Mouse (Mus musculus) intestine, embryonic 14.5 days (tissue): ENCODE data around the gene Atl3. TPM values are rescaled to one million over a fixed set of nuclear protein-coding genes. Genes with fewer than 3 reads are reported as not detected.

Experiments used
- ATAC-seq: fragments of 200-750 bp; cut with Nextera tagmentation; replicated peaks from 2 replicates; pipeline ENCODE4 v1.8.0; 2017; ENCODE audit warnings: low read depth, moderate number of reproducible peaks, moderate TSS enrichment, moderate library complexity; ENCODE audit not compliant: low FRiP score, low TSS enrichment
- DNase-seq: peaks from one replicate; pipeline ENCODE4 v3.0.0-alpha.2; 2018; ENCODE audit warnings: low spot score
- H3K27ac ChIP-seq: fragments of 300-500 bp; sonication (generic); 2 replicates; pipeline ENCODE4 v1.5.1; 2014; ENCODE audit warnings: low read depth, mild to moderate bottlenecking, control low read depth
- H3K27me3 ChIP-seq: fragments of 300-500 bp; sonication (generic); replicated peaks from 2 replicates; pipeline ENCODE4 v1.6.1; 2014; ENCODE audit warnings: low read length, control low read depth; ENCODE audit not compliant: control insufficient read depth, insufficient read depth
- H3K36me3 ChIP-seq: fragments of 300-500 bp; sonication (generic); 2 replicates; pipeline ENCODE4 v1.6.1; 2014; ENCODE audit warnings: low read length, control low read depth; ENCODE audit not compliant: control insufficient read depth, insufficient read depth
- H3K4me1 ChIP-seq: fragments of 300-500 bp; sonication (generic); replicated peaks from 2 replicates; pipeline ENCODE4 v1.6.1; 2014; ENCODE audit warnings: low read length, control low read depth, mixed read lengths; ENCODE audit not compliant: control insufficient read depth, insufficient read depth
- H3K4me2 ChIP-seq: fragments of 300-500 bp; sonication (generic); 2 replicates; pipeline ENCODE4 v1.6.1; 2014; ENCODE audit warnings: low read length
- H3K4me3 ChIP-seq: fragments of 300-500 bp; sonication (generic); 2 replicates; pipeline ENCODE4 v1.5.1; 2014; ENCODE audit warnings: low read depth, low read length, control low read depth, mixed read lengths
- H3K9ac ChIP-seq: fragments of 300-500 bp; sonication (generic); 2 replicates; pipeline ENCODE4 v1.6.1; 2014; ENCODE audit warnings: mild to moderate bottlenecking, low read length
- H3K9me3 ChIP-seq: fragments of 300-500 bp; sonication (generic); 2 replicates; pipeline ENCODE4 v1.6.1; 2016; ENCODE audit warnings: low read length, control low read depth; ENCODE audit not compliant: control insufficient read depth
- WGBS: fragments of 180-500 bp; shearing (Covaris S2); extraction: QIAGEN DNeasy Blood & Tissue Kit; methylation state at CpG from one replicate; pipeline ENCODE4 v1.1.7; 2014; 5-methylcytosine and 5-hydroxymethylcytosine counted together
- polyA plus RNA-seq: library from polyadenylated mRNA; unstranded; fragments of >200 nt; fragmentation: Nextera tagmentation; extraction: Ambion mirVana; gene quantifications from 2 replicates; pipeline ENCODE4 v1.2.1, GENCODE M21; 2014

Gene Atl3
- polyA plus RNA-seq, 1 experiment from 2014 or later: 15.4 TPM

GRCm38 (mm10) chr19:7508026-7508425 is 14.2 kb downstream of the Atl3 start:
- no peaks in the 10 kb centered on the region for H3K27me3 ChIP-seq
- no peak for ATAC-seq
- no peak overlapping the region for H3K4me3 ChIP-seq
- H3K9ac ChIP-seq: no peak overlapping the region
- H3K4me2 ChIP-seq: no peak overlapping the region
- no peaks in the 10 kb centered on the region for H3K4me1 ChIP-seq
- H3K36me3 ChIP-seq: peaks cover 25% of the 10 kb centered on the region
- no peaks in the 10 kb centered on the region for H3K9me3 ChIP-seq
- 79% methylated on average over 4 of the region's 4 CpGs for WGBS
- no peak overlapping the region for H3K27ac ChIP-seq
- DNase-seq: no peak

DNA sequence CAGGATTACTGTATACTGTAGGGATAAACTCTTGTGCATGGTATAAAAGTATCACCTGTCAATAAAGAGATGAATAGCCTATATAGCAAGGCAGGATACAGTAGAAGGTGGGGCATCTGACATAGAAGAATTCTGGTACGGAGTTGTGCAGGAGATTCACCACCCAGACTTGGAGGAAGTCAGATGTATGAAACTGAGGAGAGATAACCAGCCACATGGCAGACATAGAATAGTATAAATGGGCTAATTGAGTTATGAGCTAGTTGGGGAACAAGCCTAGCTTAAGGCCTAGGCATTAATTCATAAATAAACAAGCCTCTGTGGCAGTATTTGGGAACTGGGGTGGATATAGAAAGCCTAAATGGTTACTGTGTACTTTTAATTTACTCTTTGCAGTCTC is 22.6 kb downstream of the Atl3 start:
- no peak overlapping the region for H3K4me3 ChIP-seq
- no peak overlapping the region for H3K4me2 ChIP-seq
- WGBS: 86% methylated on average over 1 of the region's 1 CpGs
- H3K27me3 ChIP-seq: no peaks in the 10 kb centered on the region
- H3K27ac ChIP-seq: no peak overlapping the region
- H3K9me3 ChIP-seq: no peaks in the 10 kb centered on the region
- ATAC-seq: no peak
- no peak for DNase-seq
- no peak overlapping the region for H3K9ac ChIP-seq
- no peaks in the 10 kb centered on the region for H3K4me1 ChIP-seq
- H3K36me3 ChIP-seq: peaks cover 60% of the 10 kb centered on the region

- H3K4me1 ChIP-seq: no peaks in the 10 kb centered on the region
- peaks cover 78% of the 10 kb centered on the region for H3K36me3 ChIP-seq
- WGBS: 92% methylated on average over 3 of the region's 3 CpGs
- no peaks in the 10 kb centered on the region for H3K27me3 ChIP-seq
- no peak overlapping the region for H3K4me3 ChIP-seq
- no peak overlapping the region for H3K9ac ChIP-seq
- H3K27ac ChIP-seq: no peak overlapping the region
- no peaks in the 10 kb centered on the region for H3K9me3 ChIP-seq
- no peak for ATAC-seq
- no peak for DNase-seq
- H3K4me2 ChIP-seq: no peak overlapping the region
These were observed 27.8 kb downstream of the Atl3 start for GRCm38 (mm10) chr19:7521619-7522018.

GRCm38 (mm10) chr19:7522856-7523255 is 29.0 kb downstream of the Atl3 start:
- no peak overlapping the region for H3K4me3 ChIP-seq
- no peaks in the 10 kb centered on the region for H3K4me1 ChIP-seq

GRCm38 (mm10) chr19:7523292-7523691 is 29.5 kb downstream of the Atl3 start:
- H3K4me2 ChIP-seq: no peak overlapping the region
- H3K4me1 ChIP-seq: no peaks in the 10 kb centered on the region
- H3K9me3 ChIP-seq: no peaks in the 10 kb centered on the region
- DNase-seq (no peak), ATAC-seq (no peak)
- H3K27me3 ChIP-seq: no peaks in the 10 kb centered on the region
- H3K4me3 ChIP-seq: no peak overlapping the region
- no peak overlapping the region for H3K9ac ChIP-seq
- peaks cover 74% of the 10 kb centered on the region for H3K36me3 ChIP-seq
- WGBS: 96% methylated on average over 1 of the region's 1 CpGs
- H3K27ac ChIP-seq: no peak overlapping the region

More at GRCm38 (mm10) chr19:7522856-7523255, 29.0 kb downstream of the Atl3 start:
- H3K9me3 ChIP-seq: no peaks in the 10 kb centered on the region
- H3K9ac ChIP-seq: no peak overlapping the region
- 93% methylated on average over 2 of the region's 2 CpGs for WGBS
- DNase-seq: no peak
- no peak overlapping the region for H3K27ac ChIP-seq
- H3K27me3 ChIP-seq: no peaks in the 10 kb centered on the region
- no peak overlapping the region for H3K4me2 ChIP-seq
- H3K36me3 ChIP-seq: peaks cover 72% of the 10 kb centered on the region
- ATAC-seq: no peak

DNA sequence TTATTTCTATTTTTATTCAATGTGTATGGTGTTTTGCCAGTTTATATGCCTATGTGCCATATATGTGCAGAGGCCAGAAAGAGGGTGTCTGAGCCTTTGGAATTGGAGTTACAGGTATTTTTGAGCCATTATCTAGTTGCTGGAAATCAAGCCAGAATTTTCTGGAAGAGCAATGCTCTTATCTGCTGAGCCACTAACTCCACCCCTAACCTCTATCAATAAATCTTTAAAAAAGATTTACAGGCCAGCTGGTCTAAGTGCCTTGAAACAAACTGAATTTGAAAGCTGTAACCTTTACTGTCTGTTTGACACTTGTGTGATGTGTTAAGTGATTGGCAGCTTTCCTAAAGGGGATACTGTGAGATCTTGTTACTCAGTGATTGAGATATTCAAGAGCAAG is 29.9 kb downstream of the Atl3 start:
- Histone ChIP-seq H3K36me3 (peaks cover 71% of the 10 kb centered on the region), H3K27me3 (no peaks in the 10 kb centered on the region), H3K4me1 (no peaks in the 10 kb centered on the region), H3K9me3 (no peaks in the 10 kb centered on the region), H3K4me2 (no peak overlapping the region), H3K9ac (no peak overlapping the region), H3K27ac (no peak overlapping the region), H3K4me3 (no peak overlapping the region)
- DNase-seq (no peak), ATAC-seq (no peak)

- Histone ChIP-seq H3K36me3 (peaks cover 68% of the 10 kb centered on the region), H3K4me2 (no peak overlapping the region), H3K4me3 (no peak overlapping the region), H3K9ac (no peak overlapping the region), H3K9me3 (no peaks in the 10 kb centered on the region), H3K27me3 (no peaks in the 10 kb centered on the region), H3K4me1 (no peaks in the 10 kb centered on the region), H3K27ac (no peak overlapping the region)
- 58% methylated on average over 3 of the region's 3 CpGs for WGBS
- DNase-seq: no peak
- ATAC-seq: no peak
These were observed 31.0 kb downstream of the Atl3 start for GRCm38 (mm10) chr19:7524879-7525278.

DNA sequence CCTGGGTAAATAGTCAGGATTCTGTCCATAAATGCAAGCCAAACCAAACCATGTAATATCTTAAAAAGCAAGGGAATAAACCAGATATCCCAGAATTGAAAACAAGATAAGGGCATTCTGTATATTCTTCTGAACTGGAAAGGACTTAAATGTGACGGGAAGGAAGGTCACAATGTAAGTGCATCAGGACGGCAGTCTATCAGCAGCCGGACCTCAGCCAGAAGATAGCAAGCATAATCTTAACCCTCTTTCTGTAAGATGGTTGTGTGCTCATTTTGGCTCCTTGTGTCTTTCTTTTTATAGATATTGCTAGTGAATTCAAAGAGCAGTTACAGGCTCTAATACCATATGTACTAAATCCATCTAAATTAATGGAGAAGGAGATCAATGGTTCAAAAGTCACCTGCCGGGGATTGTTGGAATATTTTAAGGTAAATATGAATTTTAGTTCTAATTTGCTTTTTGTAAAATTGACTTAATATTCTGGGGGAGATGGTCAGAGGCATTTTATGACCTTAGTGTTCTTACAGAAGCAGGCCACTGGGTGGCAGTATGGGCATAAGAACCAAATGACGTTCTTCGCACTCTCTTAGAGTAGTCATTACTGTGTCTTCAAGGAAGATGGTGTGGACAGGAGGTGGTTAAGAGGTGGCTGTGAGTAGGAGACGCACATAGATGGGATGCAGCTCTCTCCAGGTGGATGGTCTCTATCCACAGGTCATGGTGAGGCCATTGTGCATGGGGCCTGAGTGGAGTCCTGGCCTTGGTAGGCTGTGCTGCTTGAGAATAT is 35.0 kb downstream of the Atl3 start:
- Histone ChIP-seq H3K27me3 (no peaks in the 10 kb centered on the region), H3K9me3 (no peaks in the 10 kb centered on the region), H3K9ac (no peak overlapping the region), H3K4me1 (no peaks in the 10 kb centered on the region), H3K4me3 (no peak overlapping the region), H3K36me3 (peaks cover 68% of the 10 kb centered on the region), H3K27ac (no peak overlapping the region), H3K4me2 (no peak overlapping the region)
- DNase-seq: peak; percentile 84
- ATAC-seq: 0 out of 2 replicates have a peak, but pooled peaks have one; percentile 64
- 58% methylated on average over 7 of the region's 7 CpGs for WGBS

- Histone ChIP-seq H3K9ac (no peak overlapping the region), H3K36me3 (peaks cover 64% of the 10 kb centered on the region), H3K4me2 (no peak overlapping the region), H3K27me3 (no peaks in the 10 kb centered on the region), H3K9me3 (no peaks in the 10 kb centered on the region), H3K4me3 (no peak overlapping the region), H3K4me1 (no peaks in the 10 kb centered on the region), H3K27ac (no peak overlapping the region)
- no peak for DNase-seq
- 91% methylated on average over 5 of the region's 5 CpGs for WGBS
- no peak for ATAC-seq
These were observed 38.1 kb downstream of the Atl3 start for GRCm38 (mm10) chr19:7531906-7532305.
